Mouse (Mus musculus): Measurements from ENCODE around the gene Mms22l.
"Not testable (repeated sequence)": the region's sequence is repeated elsewhere in the genome, so short reads cannot be mapped to it uniquely, and the experiment has no call there.

Mms22l gene

GRCm38 (mm10) chr4:24496116-24496952, at the start of gene Mms22l:
Mms22l (plus strand) TSS chr4:24496451.
- peak; percentile 90 for DNase-seq (ENCODE audit: low spot score)

- not testable (repeated sequence) for DNase-seq (ENCODE audit: low spot score)
These were observed 12.2 kb upstream of the Mms22l start for GRCm38 (mm10) chr4:24484046-24484445.

- DNase-seq (ENCODE audit: low spot score): no peak
These were observed 685 bp downstream of the Mms22l start for GRCm38 (mm10) chr4:24496953-24497319.

GRCm38 (mm10) chr4:24509195-24509594, 12.9 kb downstream of the Mms22l start:
- no peak for DNase-seq (ENCODE audit: low spot score)

GRCm38 (mm10) chr4:24536989-24537388, 40.7 kb downstream of the Mms22l start:
- DNase-seq (ENCODE audit: low spot score): no peak

- DNase-seq (ENCODE audit: low spot score): no peak
These were observed 47.2 kb downstream of the Mms22l start for GRCm38 (mm10) chr4:24543421-24543820.

- DNase-seq (ENCODE audit: low spot score): no peak
These were observed 48.5 kb downstream of the Mms22l start for GRCm38 (mm10) chr4:24544677-24545151.

- DNase-seq (ENCODE audit: low spot score): peak; percentile 18
These were observed 60.0 kb downstream of the Mms22l start for GRCm38 (mm10) chr4:24556116-24556820.

- DNase-seq (ENCODE audit: low spot score): no peak
These were observed 60.9 kb downstream of the Mms22l start for GRCm38 (mm10) chr4:24557149-24557548.

GRCm38 (mm10) chr4:24568026-24568425, 71.8 kb downstream of the Mms22l start:
- no peak for DNase-seq (ENCODE audit: low spot score)

GRCm38 (mm10) chr4:24568989-24569556, 72.8 kb downstream of the Mms22l start:
- no peak for DNase-seq (ENCODE audit: low spot score)

GRCm38 (mm10) chr4:24574276-24574675, 78.0 kb downstream of the Mms22l start:
- DNase-seq (ENCODE audit: low spot score): peak; percentile 73

GRCm38 (mm10) chr4:24577594-24577993, 81.3 kb downstream of the Mms22l start:
- peak; percentile 10 for DNase-seq (ENCODE audit: low spot score)

GRCm38 (mm10) chr4:24582295-24582694, 86.0 kb downstream of the Mms22l start:
- no peak for DNase-seq (ENCODE audit: low spot score)

- DNase-seq (ENCODE audit: low spot score): no peak
These were observed 87.7 kb downstream of the Mms22l start for GRCm38 (mm10) chr4:24583997-24584396.

GRCm38 (mm10) chr4:24594824-24595223, 98.6 kb downstream of the Mms22l start:
- DNase-seq (ENCODE audit: low spot score): no peak

GRCm38 (mm10) chr4:24596942-24597611, 100.8 kb downstream of the Mms22l start:
- DNase-seq (ENCODE audit: low spot score): peak; percentile 22

GRCm38 (mm10) chr4:24598637-24599036, 102.4 kb downstream of the Mms22l start:
- DNase-seq (ENCODE audit: low spot score): no peak

- DNase-seq (ENCODE audit: low spot score): no peak
These were observed 105.5 kb downstream of the Mms22l start for GRCm38 (mm10) chr4:24601711-24602110.

- no peak for DNase-seq (ENCODE audit: low spot score)
These were observed 112.8 kb downstream of the Mms22l start for GRCm38 (mm10) chr4:24609085-24609484.

- no peak for DNase-seq (ENCODE audit: low spot score)
These were observed 113.3 kb downstream of the Mms22l start for GRCm38 (mm10) chr4:24609564-24609963.

GRCm38 (mm10) chr4:24620005-24620404, 123.8 kb downstream of the Mms22l start:
- DNase-seq (ENCODE audit: low spot score): no peak
